Mouse (Mus musculus) G1E-ER4 (cell line): ENCODE results near the gene Eftud2. TPM values are rescaled to one million over a fixed set of nuclear protein-coding genes. Genes with fewer than 3 reads are reported as not detected.

Experiments
- GATA1 ChIP-seq: IDR thresholded peaks from one replicate; pipeline ENCODE4 v1.8.0; 2012; ENCODE audit warnings: low read length, inconsistent platforms
- polyA plus RNA-seq: library from polyadenylated mRNA; stranded (reverse); fragments of >175 nt; gene quantifications from 2 replicates; pipeline ENCODE4 v1.2.3, GENCODE M21; 2012

Gene Eftud2
- 364 and 388 TPM in 2 replicates for polyA plus RNA-seq

DNA sequence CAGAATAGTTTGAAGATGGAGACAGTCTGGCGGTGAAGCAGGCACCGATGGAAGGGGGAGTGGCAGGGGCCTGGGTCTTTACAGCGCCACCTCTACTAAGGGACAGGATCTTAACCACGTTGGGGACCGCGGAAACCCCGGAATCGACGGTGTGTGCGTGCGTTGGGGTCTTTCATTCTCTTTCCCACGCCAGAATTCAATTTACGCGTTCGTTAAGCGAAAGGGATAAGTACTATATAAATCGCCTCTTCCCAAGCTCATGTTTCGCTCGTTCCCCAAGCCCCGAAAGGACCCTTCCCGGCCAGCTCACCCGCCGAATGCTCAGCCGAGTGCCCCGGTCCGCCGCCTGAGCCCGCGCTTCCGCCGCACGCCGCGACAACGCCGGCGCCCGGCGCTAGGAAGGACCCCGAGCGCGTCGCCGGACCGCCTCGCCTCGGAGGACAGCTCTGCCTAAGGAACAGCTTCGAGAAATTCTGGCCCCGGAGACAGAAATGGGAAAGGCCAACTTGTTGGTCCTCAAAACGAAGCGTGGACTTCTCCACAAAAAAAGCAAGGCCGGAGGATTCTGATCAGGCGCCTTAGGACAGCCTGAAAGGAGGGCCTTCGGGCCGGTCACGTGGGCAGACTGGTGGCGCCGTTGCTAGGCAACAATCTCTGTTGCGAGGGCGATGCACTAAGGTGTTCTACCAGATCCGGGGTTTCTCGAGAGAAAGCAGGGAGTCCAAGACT is at the start of gene Eftud2, which contains the start of gene Ccdc103:
Eftud2 (minus strand) TSS at position 401 of the 729 bp plus-strand sequence.
Ccdc103 (plus strand) TSS at position 620 of the 729 bp plus-strand sequence.
- TF ChIP-seq GATA1 = peak; percentile 43

DNA sequence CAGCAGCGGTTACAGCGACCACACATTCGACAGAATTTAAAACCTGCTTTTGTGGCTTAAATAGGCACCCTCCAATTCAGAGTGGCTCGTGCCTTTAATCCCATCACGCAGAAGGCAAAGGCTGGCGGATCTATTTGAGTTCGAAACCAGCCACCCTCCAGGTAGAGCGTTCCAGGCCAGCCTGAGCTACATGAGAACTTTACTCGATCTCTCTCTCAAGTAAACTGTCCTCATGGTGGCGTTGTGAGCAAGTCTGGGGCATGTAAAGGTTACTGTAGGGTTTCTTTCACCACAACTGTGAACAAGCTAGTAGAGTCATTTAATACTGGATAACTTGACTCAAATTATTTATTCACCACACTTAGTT is 44.5 kb upstream of the Eftud2 start:
- TF ChIP-seq GATA1 = no peak

GRCm38 (mm10) chr11:102924557-102925350 is 44.0 kb upstream of the Eftud2 start, which contains the start of gene Kif18b:
Gene Kif18b, minus strand, starts transcription at chr11:102925124.
- TF ChIP-seq GATA1 = no peak

- TF ChIP-seq GATA1 = no peak
Measured at GRCm38 (mm10) chr11:102921491-102921890, 40.7 kb upstream of the Eftud2 start.

DNA sequence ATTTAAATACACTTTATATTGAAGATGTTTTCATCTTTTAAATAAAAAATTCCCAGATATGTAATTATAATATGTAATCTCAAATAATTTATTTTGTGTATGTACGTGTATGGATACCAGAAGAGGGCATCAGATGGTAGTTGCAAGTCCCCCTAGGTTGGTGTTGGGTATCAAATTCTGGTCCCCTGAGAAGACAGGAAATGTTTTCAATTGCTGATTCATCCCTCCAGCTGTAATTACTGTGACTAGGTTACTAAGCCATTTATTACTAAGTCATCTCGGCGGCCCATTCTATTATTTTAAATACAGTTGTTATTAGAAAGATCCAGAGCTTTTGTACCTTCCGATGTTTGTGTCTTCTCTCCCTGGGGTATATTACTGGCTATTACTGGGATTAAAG is 37.3 kb upstream of the Eftud2 start:
- no peak for TF ChIP-seq GATA1

GRCm38 (mm10) chr11:102915380-102915779 is 34.6 kb upstream of the Eftud2 start:
- no peak for TF ChIP-seq GATA1

DNA sequence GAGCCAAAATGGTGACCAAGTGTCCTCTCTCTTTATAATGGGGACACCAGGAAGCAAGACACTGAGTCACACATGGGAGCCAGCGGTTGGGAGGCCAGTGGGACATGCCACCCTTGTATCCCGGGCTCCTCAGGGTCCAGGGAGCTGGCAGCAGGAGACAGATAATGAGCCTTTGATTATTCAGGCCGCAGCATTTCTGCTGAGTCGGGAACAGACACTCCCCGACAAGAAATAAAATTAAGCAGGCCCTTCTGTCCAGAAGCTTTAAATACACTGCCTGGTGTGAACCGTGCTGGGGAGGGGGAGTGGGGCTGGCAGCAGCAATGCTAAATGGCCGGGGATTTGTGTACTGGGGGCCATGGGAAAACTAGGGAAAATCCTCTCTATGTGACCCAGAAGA is 30.6 kb upstream of the Eftud2 start:
- no peak for TF ChIP-seq GATA1

DNA sequence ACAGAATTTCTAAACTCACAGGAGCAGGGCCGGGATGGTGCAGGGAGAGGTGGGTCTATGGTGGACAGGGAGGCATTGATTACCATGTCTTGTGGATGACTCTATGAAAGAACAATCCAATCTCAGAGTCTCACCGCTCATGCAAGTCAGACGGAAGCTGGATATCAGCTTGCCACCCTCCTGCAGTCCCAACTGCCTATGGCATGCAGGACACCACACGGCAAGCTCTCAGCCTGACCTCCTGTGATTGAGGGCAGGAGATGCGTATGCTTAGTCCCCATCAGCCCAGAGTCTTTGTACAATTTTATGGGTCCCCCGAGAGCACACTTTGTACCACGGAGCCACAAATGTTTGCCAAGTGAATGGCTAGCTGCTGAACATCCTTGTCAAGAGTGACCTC is 22.9 kb upstream of the Eftud2 start:
- TF ChIP-seq GATA1 = no peak

- TF ChIP-seq GATA1 = no peak
Measured at GRCm38 (mm10) chr11:102902107-102902506, 21.3 kb upstream of the Eftud2 start.

- TF ChIP-seq GATA1 = no peak
Measured at GRCm38 (mm10) chr11:102901199-102901598, 20.4 kb upstream of the Eftud2 start.

GRCm38 (mm10) chr11:102900763-102901162 is 20.0 kb upstream of the Eftud2 start, which contains the start of gene Gfap:
Gene Gfap, minus strand, starts transcription at chr11:102900912.
- TF ChIP-seq GATA1 = no peak

DNA sequence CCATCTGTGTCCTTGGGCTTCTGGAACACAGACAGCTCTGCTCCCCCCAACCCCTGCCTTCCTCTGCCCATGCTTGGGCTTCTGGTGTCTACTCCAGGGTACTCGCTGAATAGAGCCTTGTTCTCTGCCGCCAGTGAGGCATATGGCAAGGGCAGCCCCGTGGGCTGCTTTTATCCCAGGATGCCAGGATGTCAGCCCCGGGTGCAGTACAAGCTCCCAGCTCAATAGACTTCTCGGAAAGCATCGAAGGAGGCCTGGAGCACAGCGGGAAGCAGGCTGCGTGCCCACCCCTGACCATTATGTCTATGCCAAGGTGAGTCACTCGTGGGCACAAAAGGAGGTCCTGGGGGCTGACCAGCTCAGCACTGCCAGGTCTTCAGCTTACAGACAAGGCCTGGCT is 17.6 kb upstream of the Eftud2 start:
- TF ChIP-seq GATA1 = no peak

DNA sequence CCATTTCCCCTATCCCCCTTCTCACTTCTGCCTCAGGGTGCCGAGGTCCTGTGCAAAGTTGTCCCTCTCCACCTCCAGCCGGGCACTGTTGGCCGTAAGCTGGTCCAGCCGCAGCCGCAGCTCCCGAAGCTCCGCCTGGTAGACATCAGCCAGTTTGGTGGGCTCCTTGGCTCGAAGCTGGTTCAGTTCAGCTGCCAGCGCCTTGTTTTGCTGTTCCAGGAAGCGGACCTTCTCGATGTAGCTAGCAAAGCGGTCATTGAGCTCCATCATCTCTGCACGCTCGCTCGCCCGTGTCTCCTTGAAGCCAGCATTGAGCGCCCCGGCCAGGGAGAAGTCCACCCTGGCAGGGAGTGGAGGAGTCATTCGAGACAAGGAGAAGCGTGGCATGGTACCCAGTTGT is 15.9 kb upstream of the Eftud2 start:
- TF ChIP-seq GATA1 = no peak

DNA sequence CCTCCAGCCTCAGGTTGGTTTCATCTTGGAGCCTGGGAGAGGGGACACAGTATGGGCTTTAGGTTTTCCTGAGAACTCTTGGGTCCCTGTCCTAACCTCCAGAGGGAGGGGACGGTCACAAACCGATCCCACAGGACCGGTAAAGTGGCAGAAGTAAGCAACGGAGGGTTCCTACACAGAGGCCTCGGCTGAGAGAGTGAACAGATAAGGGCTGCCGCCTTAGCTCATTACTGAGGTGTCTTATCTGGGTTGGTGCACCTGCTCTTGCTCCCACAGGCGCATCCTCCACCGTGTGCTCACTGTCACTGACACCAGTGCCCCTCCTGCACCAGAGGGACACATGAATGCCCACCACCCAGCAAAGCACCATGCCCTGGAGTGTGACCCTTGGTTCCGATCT is 15.0 kb upstream of the Eftud2 start:
- no peak for TF ChIP-seq GATA1

DNA sequence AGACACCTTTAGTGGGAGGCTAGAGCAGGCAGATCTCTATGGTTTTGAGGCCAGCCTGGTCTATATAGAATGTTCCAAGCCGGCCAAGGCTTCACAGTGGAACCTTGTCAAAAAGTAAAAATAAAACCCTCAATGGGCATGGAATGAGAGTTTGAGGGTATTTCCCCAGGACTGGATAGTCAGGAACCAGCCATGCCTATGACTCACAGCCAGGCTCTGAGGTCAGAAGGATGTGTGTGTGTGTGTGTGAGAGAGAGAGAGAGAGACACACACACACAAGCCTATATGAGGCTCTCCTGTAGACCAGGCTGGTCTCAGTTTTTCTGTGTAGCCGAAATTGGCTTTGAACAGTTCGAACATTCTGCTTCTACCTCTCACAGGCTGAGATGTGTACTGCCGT is 13.9 kb upstream of the Eftud2 start:
- TF ChIP-seq GATA1 = no peak

DNA sequence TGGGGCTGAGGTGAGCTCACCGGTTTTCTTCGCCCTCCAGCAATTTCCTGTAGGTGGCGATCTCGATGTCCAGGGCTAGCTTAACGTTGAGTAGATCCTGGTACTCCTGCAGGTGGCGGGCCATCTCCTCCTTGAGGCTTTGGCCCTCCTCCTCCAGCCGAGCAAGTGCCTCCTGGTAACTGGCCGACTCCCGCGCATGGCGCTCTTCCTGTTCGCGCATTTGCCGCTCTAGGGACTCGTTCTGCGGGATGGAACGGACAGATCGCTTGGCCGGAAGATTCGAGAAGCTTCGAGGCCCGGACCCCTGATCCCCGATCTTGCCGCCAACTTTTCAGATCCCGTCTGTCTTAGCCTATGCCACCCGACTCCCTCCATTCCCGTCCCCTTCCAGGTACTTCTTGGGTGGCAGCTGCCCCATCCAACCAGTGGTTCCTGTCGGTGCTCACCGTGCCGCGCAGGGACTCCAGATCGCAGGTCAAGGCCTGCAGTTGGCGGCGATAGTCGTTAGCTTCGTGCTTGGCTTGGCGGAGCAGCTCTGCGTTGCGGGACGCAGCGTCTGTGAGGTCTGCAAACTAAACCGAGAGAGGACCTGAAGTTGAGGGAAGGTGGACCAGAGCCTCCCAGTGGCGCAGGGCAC is 12.3 kb upstream of the Eftud2 start:
- TF ChIP-seq GATA1 = no peak
